Mouse (Mus musculus) cerebellum, adult 2 months (tissue): ENCODE measurements around the gene Rnf144a.

Experiments
- CTCF ChIP-seq: fragments of 200-500 bp; IDR thresholded peaks from 2 replicates; pipeline ENCODE4 v1.5.1; 2011; ENCODE audit warnings: low read depth, mild to moderate bottlenecking, control low read depth, low read length, moderate library complexity, borderline replicate concordance; ENCODE audit not compliant: insufficient read depth
- POLR2A ChIP-seq: fragments of 200-500 bp; IDR thresholded peaks from 2 replicates; pipeline ENCODE4 v1.6.1; 2011; ENCODE audit warnings: low read length, control low read depth, borderline replicate concordance; ENCODE audit not compliant: insufficient read depth

DNA sequence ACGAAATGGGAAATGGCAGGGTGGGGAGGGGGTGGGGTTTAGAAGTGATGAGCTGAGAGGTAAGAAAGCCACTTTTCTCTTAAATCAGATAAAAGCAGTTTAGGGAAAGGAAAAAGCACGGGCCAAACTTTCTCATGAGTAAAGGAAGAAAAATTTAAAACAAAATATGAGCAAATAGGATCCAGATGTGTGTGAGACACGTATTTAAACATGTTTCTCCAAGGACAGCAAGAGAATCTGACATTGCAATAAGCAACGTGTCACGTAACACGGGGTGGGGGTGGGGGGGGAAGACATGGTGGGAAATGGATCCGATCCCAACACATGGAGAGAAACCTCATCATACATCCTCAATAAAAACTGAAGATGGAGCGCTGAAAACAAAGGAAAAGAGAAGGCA is 33.3 kb downstream of the Rnf144a start:
- no peak for TF ChIP-seq POLR2A
- TF ChIP-seq CTCF, result no peak
